ENCODE assay signal across 13 mouse cellular contexts in the genomic region with DNA sequence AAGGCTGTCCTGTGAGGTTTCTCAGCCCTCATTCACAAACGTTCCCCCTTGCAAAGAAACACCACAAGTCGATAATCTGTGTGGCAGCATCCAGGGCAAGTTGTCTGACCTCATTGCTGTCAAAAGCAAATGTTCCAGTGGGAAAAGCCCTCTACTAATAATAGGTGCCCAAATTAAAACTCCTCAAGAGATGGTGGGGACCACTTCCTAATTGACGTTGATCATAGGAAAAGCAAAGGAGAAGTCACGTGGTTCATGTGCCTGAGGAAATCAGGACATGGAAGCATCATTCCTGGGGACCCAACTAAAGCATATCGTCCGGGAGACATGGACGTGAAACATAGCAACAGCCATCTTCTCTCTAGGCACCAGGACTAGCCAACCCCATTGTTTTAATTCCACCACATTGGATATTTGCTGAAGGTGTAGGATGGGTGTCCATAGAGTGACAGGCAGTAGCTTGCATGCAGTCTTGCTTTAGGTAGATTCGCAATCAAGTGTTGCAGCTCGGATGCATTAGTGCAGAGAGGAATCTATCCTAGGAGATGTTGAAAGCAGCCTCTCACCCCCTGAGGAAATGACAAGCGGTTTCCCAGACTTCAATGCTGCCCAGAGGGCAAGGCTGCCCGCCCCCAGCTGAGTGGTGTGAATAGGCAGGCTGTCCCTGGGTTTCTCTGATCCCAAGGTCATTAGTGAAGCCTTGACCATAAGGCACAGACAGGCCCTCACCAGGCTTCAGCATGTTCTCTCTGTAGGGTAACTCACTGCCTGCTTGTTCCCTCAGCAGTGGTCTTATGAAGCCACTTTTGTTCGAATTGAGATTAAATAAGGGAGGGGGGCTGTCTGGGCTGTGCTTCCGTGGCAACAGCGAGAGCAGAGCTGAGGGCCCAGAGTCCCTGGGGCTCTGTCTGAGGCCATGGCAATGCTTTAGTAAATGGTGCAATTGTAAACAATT.
A peak's percentile ranks its signal among the peaks of the same experiment; 100 is the strongest.
DNase-seq lines count a peak whose midpoint lies in the region; ATAC-seq and TF ChIP-seq lines count a peak whose summit lies in the region.
"Had no signal": no experiment of that assay in that cellular context is flagged by ENCODE, and none has a peak within 500 bp of the region (broad histone marks: within the 10 kb centered on the region; RNA-seq: fewer than 3 reads in every experiment).

No protein-coding gene starts in this region.

- 18% methylated on average over 14 of the region's 14 CpGs for WGBS in hindbrain, embryonic 13.5 days
- WGBS in midbrain, embryonic 16.5 days: 16% methylated on average over 14 of the region's 14 CpGs
- WGBS in lung, adult 2 months: 68% methylated on average over 14 of the region's 14 CpGs

- TF ChIP-seq CTCF in lung, adult 2 months (IDR thresholded peaks at IDR 0.05; ENCODE audit: insufficient read depth, low read length): no peak

- H3K4me3 ChIP-seq in hindbrain, embryonic 13.5 days: no peak overlapping the region
- H3K4me3 ChIP-seq in midbrain, embryonic 16.5 days (ENCODE audit: low read depth, low read length): no peak overlapping the region
- no peak overlapping the region for H3K4me3 ChIP-seq in lung, adult 2 months (replicated peaks; ENCODE audit: extremely low read depth, low read depth, low read length)

- H3K27me3 ChIP-seq in hindbrain, embryonic 13.5 days: peaks cover 54% of the 10 kb centered on the region
- no peaks in the 10 kb centered on the region for H3K27me3 ChIP-seq in midbrain, embryonic 16.5 days (ENCODE audit: control insufficient read depth, insufficient read depth, low read depth, low read length)
- H3K27me3 ChIP-seq: Patski had no signal

- no peak for TF ChIP-seq POLR2A in lung, adult 2 months (IDR thresholded peaks at IDR 0.05; ENCODE audit: borderline replicate concordance, extremely low read depth, low read depth, low read length)

- peak; percentile 93 for ATAC-seq in hindbrain, embryonic 13.5 days (ENCODE audit: low FRiP score)
- peak; percentile 87 for ATAC-seq in midbrain, embryonic 16.5 days
- no peak for ATAC-seq in inflammation-experienced regulatory T-cells, adult 6 months
- ATAC-seq: Patski had no signal

- H3K9ac ChIP-seq in hindbrain, embryonic 13.5 days: 0 out of 2 replicates have a peak overlapping the region, but pooled peaks have one; percentile 46
- H3K9ac ChIP-seq in midbrain, embryonic 16.5 days (ENCODE audit: low read depth, low read length): no peak overlapping the region

- H3K36me3 ChIP-seq in hindbrain, embryonic 13.5 days: 0 out of 2 replicates have a peak, but pooled peaks cover 9% of the 10 kb centered on the region
- no peaks in the 10 kb centered on the region for H3K36me3 ChIP-seq in midbrain, embryonic 16.5 days (ENCODE audit: control insufficient read depth, insufficient read depth, low read length)

- no peak overlapping the region for H3K4me2 ChIP-seq in hindbrain, embryonic 13.5 days
- H3K4me2 ChIP-seq in midbrain, embryonic 16.5 days (ENCODE audit: low read length): no peak overlapping the region

- H3K27ac ChIP-seq in hindbrain, embryonic 13.5 days: peak overlapping the region; percentile 84
- H3K27ac ChIP-seq in midbrain, embryonic 16.5 days (ENCODE audit: low read length): peak overlapping the region; percentile 62
- H3K27ac ChIP-seq: kidney, postnatal 0 days had no signal

- H3K9me3 ChIP-seq in hindbrain, embryonic 13.5 days: no peaks in the 10 kb centered on the region
- H3K9me3 ChIP-seq in midbrain, embryonic 16.5 days (replicated peaks; ENCODE audit: control insufficient read depth, low read length, poor library complexity, severe bottlenecking): no peaks in the 10 kb centered on the region

- peak; percentile 75 for DNase-seq in adrenal gland, adult 2 months
- DNase-seq in adrenal gland, adult 18-20 months (ENCODE audit: low spot score in 2 of 2): no peak
- peak; percentile 70 for DNase-seq in embryo, embryonic 11 days
- no peak for DNase-seq in lung, adult 2 months
- no peak for DNase-seq in T-cell, adult 2 months (ENCODE audit: low spot score)
- DNase-seq: lung, adult 18-20 months; right cerebral cortex, postnatal 4 days; thymus, postnatal 25 days had no signal

- peaks cover 33% of the 10 kb centered on the region for H3K4me1 ChIP-seq in hindbrain, embryonic 13.5 days (replicated peaks)
- H3K4me1 ChIP-seq in midbrain, embryonic 16.5 days (ENCODE audit: control insufficient read depth, insufficient read depth, low read length): peaks cover 25% of the 10 kb centered on the region
- no peaks in the 10 kb centered on the region for H3K4me1 ChIP-seq in lung, adult 2 months (ENCODE audit: control insufficient read depth, insufficient read depth, low read length)

Comparison
In these comparisons a context has a peak if more than half of its experiments do, and no peak if none do; other contexts are left out.
1. DNase-seq: peak in adrenal gland, adult 2 months (single experiment) and embryo, embryonic 11 days (single experiment); none in adrenal gland, adult 18-20 months (0 of 2), lung, adult 2 months (single experiment) and T-cell, adult 2 months (single experiment).